11 mouse cellular contexts compared by ENCODE assay signal in genomic region chr10:75779206-75780174, GRCm38 (mm10). TPM values are rescaled to one million over a fixed set of nuclear protein-coding genes. Genes with fewer than 3 reads are reported as not detected.
A peak's percentile ranks its signal among the peaks of the same experiment; 100 is the strongest.
DNase-seq lines count a peak whose midpoint lies in the region; ATAC-seq and TF ChIP-seq lines count a peak whose summit lies in the region.
"Had no signal": no experiment of that assay in that cellular context is flagged by ENCODE, and none has a peak within 500 bp of the region (broad histone marks: within the 10 kb centered on the region; RNA-seq: fewer than 3 reads in every experiment).

No protein-coding gene starts in this region.

- H3K4me1 ChIP-seq in heart, adult 2 months (ENCODE audit: control insufficient read depth, insufficient read depth, low read length): peaks cover 2% of the 10 kb centered on the region; the same call in 1 of the 2 replicates
- peaks cover 6 to 30% of the 10 kb centered on the region in 2 experiments for H3K4me1 ChIP-seq in CH12.LX (ENCODE audit: control insufficient read depth in 1 of 2, insufficient read depth in 2 of 2)
- H3K4me1 ChIP-seq in kidney, adult 2 months (ENCODE audit: control insufficient read depth, insufficient read depth, low read length): no peaks in the 10 kb centered on the region; the same call in 1 of the 2 replicates
- peaks cover 4% of the 10 kb centered on the region; the same call in 1 of the 2 replicates for H3K4me1 ChIP-seq in liver, embryonic 15.5 days (replicated peaks)
- H3K4me1 ChIP-seq in midbrain, embryonic 16.5 days (ENCODE audit: control insufficient read depth, insufficient read depth, low read length): peaks cover 5% of the 10 kb centered on the region; the same call in 1 of the 2 replicates

- no peak overlapping the region for H3K9ac ChIP-seq in heart, adult 2 months (ENCODE audit: low read depth, low read length)
- peak overlapping the region; percentile 44 for H3K9ac ChIP-seq in CH12.LX (ENCODE audit: insufficient read depth, low read depth)
- no peak overlapping the region for H3K9ac ChIP-seq in liver, embryonic 15.5 days
- H3K9ac ChIP-seq in midbrain, embryonic 16.5 days (ENCODE audit: low read depth, low read length): no peak overlapping the region

- TF ChIP-seq CTCF in heart, adult 2 months (IDR thresholded peaks at IDR 0.05): no peak
- TF ChIP-seq CTCF in CH12.LX (conservative IDR thresholded peaks at IDR 0.05 in 1 of 2, IDR thresholded peaks at IDR 0.05 in 1 of 2; ENCODE audit: low read depth in 2 of 2, low read length in 2 of 2): no peak
- no peak for TF ChIP-seq CTCF in kidney, adult 2 months (conservative IDR thresholded peaks at IDR 0.05; ENCODE audit: insufficient read depth, insufficient read length, low read depth, low read length)

- H3K9me3 ChIP-seq in CH12.LX (replicated peaks; ENCODE audit: low read length): no peaks in the 10 kb centered on the region
- H3K9me3 ChIP-seq in liver, embryonic 15.5 days (replicated peaks): no peaks in the 10 kb centered on the region
- H3K9me3 ChIP-seq in midbrain, embryonic 16.5 days (replicated peaks; ENCODE audit: control insufficient read depth, low read length, poor library complexity, severe bottlenecking): 0 out of 2 replicates have a peak, but pooled peaks cover 2% of the 10 kb centered on the region

- in situ Hi-C loops in CH12.LX (cut with MboI; ENCODE audit: low pct_ligation_motif_present, low pct_unique_long_range_greater_than_20kb, low sequenced_read_pairs): loop anchor here (5.0 kb wide), 1 partner anchor 48 kb away; no protein-coding TSS in a partner anchor

- no peaks in the 10 kb centered on the region for H3K36me3 ChIP-seq in heart, adult 2 months (ENCODE audit: control insufficient read depth, insufficient read depth, low read length)
- H3K36me3 ChIP-seq in CH12.LX (replicated peaks in 1 of 2; ENCODE audit: control insufficient read depth in 1 of 2, insufficient read depth in 1 of 2, low read length in 1 of 2): peaks cover 9 to 35% of the 10 kb centered on the region in 2 experiments
- H3K36me3 ChIP-seq in kidney, adult 2 months (ENCODE audit: control insufficient read depth, insufficient read depth, low read length): no peaks in the 10 kb centered on the region
- 0 out of 2 replicates have a peak, but pooled peaks cover 2% of the 10 kb centered on the region for H3K36me3 ChIP-seq in liver, embryonic 15.5 days (replicated peaks)
- no peaks in the 10 kb centered on the region for H3K36me3 ChIP-seq in midbrain, embryonic 16.5 days (ENCODE audit: control insufficient read depth, insufficient read depth, low read length)

- 42% methylated on average over 15 of the region's 15 CpGs for WGBS in heart, adult 2 months
- WGBS in kidney, adult 2 months: 32% methylated on average over 15 of the region's 15 CpGs
- 32% methylated on average over 15 of the region's 15 CpGs for WGBS in liver, embryonic 15.5 days (ENCODE audit: insufficient replicate concordance)
- 37% methylated on average over 15 of the region's 15 CpGs for WGBS in midbrain, embryonic 16.5 days

- TF ChIP-seq EP300 in heart, adult 2 months (IDR thresholded peaks at IDR 0.05; ENCODE audit: insufficient read depth, low read depth, low read length): no peak
- TF ChIP-seq EP300 in CH12.LX (IDR thresholded peaks at IDR 0.05; ENCODE audit: low read length): no peak

- no peaks in the 10 kb centered on the region for H3K79me2 ChIP-seq in heart, adult 2 months (replicated peaks; ENCODE audit: control insufficient read depth, insufficient read depth, low read length)
- peaks cover 3% of the 10 kb centered on the region; the same call in 1 of the 2 replicates for H3K79me2 ChIP-seq in CH12.LX (replicated peaks; ENCODE audit: control insufficient read depth, extremely low read depth, insufficient read depth, poor library complexity, severe bottlenecking)

- dilution Hi-C loops in CH12.LX (cut with MboI; ENCODE audit: extremely low pct_ligation_motif_present, extremely low pct_unique_long_range_greater_than_20kb, low sequenced_read_pairs): no loop called here

- H3K27me3 ChIP-seq in heart, adult 2 months (ENCODE audit: control insufficient read depth, insufficient read depth, low read length): no peaks in the 10 kb centered on the region
- H3K27me3 ChIP-seq in CH12.LX (replicated peaks): no peaks in the 10 kb centered on the region
- H3K27me3 ChIP-seq in kidney, adult 2 months (replicated peaks; ENCODE audit: control insufficient read depth, insufficient read depth, low read length): no peaks in the 10 kb centered on the region
- peaks cover 70% of the 10 kb centered on the region for H3K27me3 ChIP-seq in liver, embryonic 15.5 days
- H3K27me3 ChIP-seq in midbrain, embryonic 16.5 days (ENCODE audit: control insufficient read depth, insufficient read depth, low read depth, low read length): peaks cover 38% of the 10 kb centered on the region

- no peak for TF ChIP-seq POLR2A in heart, adult 2 months (IDR thresholded peaks at IDR 0.05; ENCODE audit: insufficient read depth, low read depth, low read length)
- TF ChIP-seq POLR2A in CH12.LX (IDR thresholded peaks at IDR 0.05; ENCODE audit: low read depth, low read length): no peak; the same call in 1 of the 2 replicates
- TF ChIP-seq POLR2A in kidney, adult 2 months (IDR thresholded peaks at IDR 0.05; ENCODE audit: low read depth, low read length): no peak

- intact Hi-C loops in heart, adult 2 months (cut with DNase I): loop anchor here (5.0 kb wide), 1 partner anchor 53 kb away; no protein-coding TSS in a partner anchor
- intact Hi-C loops in left cerebral cortex, postnatal 36 days (cut with DNase I): no loop called here

- TF ChIP-seq RAD21 in CH12.LX (IDR thresholded peaks at IDR 0.05; ENCODE audit: low read depth, low read length): no peak

- ATAC-seq in liver, embryonic 15.5 days (ENCODE audit: insufficient read depth): no peak
- ATAC-seq in midbrain, embryonic 16.5 days: no peak

- H3K4me2 ChIP-seq in CH12.LX (ENCODE audit: insufficient read depth, low read depth, poor library complexity, severe bottlenecking): peak overlapping the region; percentile 94
- peak overlapping the region; percentile 58 for H3K4me2 ChIP-seq in liver, embryonic 15.5 days
- H3K4me2 ChIP-seq in midbrain, embryonic 16.5 days (ENCODE audit: low read length): no peak overlapping the region

- no peak overlapping the region for H3K4me3 ChIP-seq in heart, adult 2 months
- peak overlapping the region; percentile 74 to 92 (median 80) for H3K4me3 ChIP-seq in CH12.LX (replicated peaks in 1 of 3; ENCODE audit: low read depth in 2 of 3, low read length in 2 of 3, poor library complexity in 1 of 3)
- peak overlapping the region; percentile 71 for H3K4me3 ChIP-seq in kidney, adult 2 months (ENCODE audit: insufficient read depth, low read depth, low read length)
- H3K4me3 ChIP-seq in liver, embryonic 15.5 days (replicated peaks): peak overlapping the region; percentile 43; the same call in 1 of the 2 replicates
- no peak overlapping the region for H3K4me3 ChIP-seq in midbrain, embryonic 16.5 days (ENCODE audit: low read depth, low read length)

- peak; percentile 90 for DNase-seq in heart, adult 11 months
- DNase-seq in heart, adult 2 months: no peak
- no peak for DNase-seq in CH12.LX (ENCODE audit: extremely low read depth)
- peak; percentile 81 for DNase-seq in kidney, adult 2 months
- no peak for DNase-seq in left cerebral cortex, postnatal 36 days (ENCODE audit: low spot score in 2 of 2)
- DNase-seq in right cerebral cortex, postnatal 36 days (ENCODE audit: low spot score in 2 of 2): no peak

- no peak overlapping the region for H3K27ac ChIP-seq in heart, adult 2 months
- no peak overlapping the region for H3K27ac ChIP-seq in CH12.LX (ENCODE audit: insufficient read depth, low read depth)
- peak overlapping the region; percentile 92 for H3K27ac ChIP-seq in kidney, adult 2 months (ENCODE audit: insufficient read depth, low read depth, low read length)
- no peak overlapping the region for H3K27ac ChIP-seq in liver, embryonic 15.5 days (replicated peaks)
- H3K27ac ChIP-seq in midbrain, embryonic 16.5 days (ENCODE audit: low read length): no peak overlapping the region

RNA-seq across cellular contexts. Expression of gene Gm20441, which starts 1.3 kb away (rescaled TPM):
- not detected for total RNA-seq in heart, adult 2 months (2021)
- polyA plus RNA-seq in heart, adult 2 months (2012; rRNA removed): not detected in 2 replicates
- 0.42 and 0.68 TPM in 2 replicates for total RNA-seq in CH12.LX (2012; rRNA removed)
- total RNA-seq in CH12.LX (2014; rRNA removed): 0.55 TPM in 1 of 2 replicates, not detected in the other
- polyA plus RNA-seq in CH12.LX (2012; ENCODE audit: insufficient read length, low read depth): not detected in 2 replicates
- not detected in 2 replicates for polyA plus RNA-seq in kidney, adult 2 months (2012; rRNA removed)
- not detected in 2 replicates for polyA plus RNA-seq in liver, embryonic 15.5 days (2015; fragmentation: Nextera tagmentation; extraction: Ambion mirVana)
- total RNA-seq in left cerebral cortex, postnatal 36 days (2021): not detected
- polyA plus RNA-seq in midbrain, embryonic 16.5 days (2015; fragmentation: Nextera tagmentation; extraction: Ambion mirVana): not detected in 2 replicates
- polyA plus RNA-seq: C2C12; erythroblast, embryonic 14.5 days; neural tube, embryonic 11.5 days had no signal

RNA-seq across cellular contexts. Expression of gene Gstt3, which starts 1.7 kb away (rescaled TPM):
- 1 to 10 TPM; 2.9 to 5.7 TPM for total RNA-seq in heart, adult 2 months (2021)
- 7.1 and 9.0 TPM in 2 replicates for polyA plus RNA-seq in heart, adult 2 months (2012; rRNA removed)
- total RNA-seq in CH12.LX (2012; rRNA removed): 72.3 and 117 TPM in 2 replicates
- 109 and 110 TPM in 2 replicates for total RNA-seq in CH12.LX (2014; rRNA removed)
- polyA plus RNA-seq in CH12.LX (2012; ENCODE audit: insufficient read length, low read depth): 144 and 163 TPM in 2 replicates
- 97.4 and 108 TPM in 2 replicates for polyA plus RNA-seq in kidney, adult 2 months (2012; rRNA removed)
- 14.9 and 15.4 TPM in 2 replicates for polyA plus RNA-seq in liver, embryonic 15.5 days (2015; fragmentation: Nextera tagmentation; extraction: Ambion mirVana)
- 1 to 10 TPM in 1 of 2 experiments, under 1 TPM in 1; 0.91 to 2.0 TPM for total RNA-seq in left cerebral cortex, postnatal 36 days (2021)
- polyA plus RNA-seq in midbrain, embryonic 16.5 days (2015; fragmentation: Nextera tagmentation; extraction: Ambion mirVana): 0.53 and 1.4 TPM in 2 replicates
- polyA plus RNA-seq: erythroblast, embryonic 14.5 days had no signal

RNA-seq across cellular contexts. Expression of gene Ddt, which starts 6.3 kb away (rescaled TPM):
- total RNA-seq in heart, adult 2 months (2021): 100 to 1,000 TPM in 1 of 2 experiments, 10 to 100 TPM in 1; 89.2 to 110 TPM
- 90.1 and 116 TPM in 2 replicates for polyA plus RNA-seq in heart, adult 2 months (2012; rRNA removed)
- 229 and 390 TPM in 2 replicates for total RNA-seq in CH12.LX (2012; rRNA removed)
- total RNA-seq in CH12.LX (2014; rRNA removed): 766 and 869 TPM in 2 replicates
- polyA plus RNA-seq in CH12.LX (2012; ENCODE audit: insufficient read length, low read depth): 599 and 608 TPM in 2 replicates
- polyA plus RNA-seq in kidney, adult 2 months (2012; rRNA removed): 408 and 410 TPM in 2 replicates
- 185 and 204 TPM in 2 replicates for polyA plus RNA-seq in liver, embryonic 15.5 days (2015; fragmentation: Nextera tagmentation; extraction: Ambion mirVana)
- 10 to 100 TPM; 43.5 to 50.0 TPM for total RNA-seq in left cerebral cortex, postnatal 36 days (2021)
- 70.1 and 77.0 TPM in 2 replicates for polyA plus RNA-seq in midbrain, embryonic 16.5 days (2015; fragmentation: Nextera tagmentation; extraction: Ambion mirVana)

RNA-seq across cellular contexts. Expression of gene Cabin1, which starts 15.3 kb away (rescaled TPM):
- 10 to 100 TPM; 13.6 to 19.9 TPM for total RNA-seq in heart, adult 2 months (2021)
- polyA plus RNA-seq in heart, adult 2 months (2012; rRNA removed): 17.9 and 21.1 TPM in 2 replicates
- total RNA-seq in CH12.LX (2012; rRNA removed) (29.0 and 35.8 TPM in 2 replicates), CH12.LX (2014; rRNA removed) (11.8 and 12.0 TPM in 2 replicates)
- polyA plus RNA-seq in CH12.LX (2012; ENCODE audit: insufficient read length, low read depth): 38.9 and 46.0 TPM in 2 replicates
- 24.6 and 27.3 TPM in 2 replicates for polyA plus RNA-seq in kidney, adult 2 months (2012; rRNA removed)
- 14.3 and 14.7 TPM in 2 replicates for polyA plus RNA-seq in liver, embryonic 15.5 days (2015; fragmentation: Nextera tagmentation; extraction: Ambion mirVana)
- total RNA-seq in left cerebral cortex, postnatal 36 days (2021): 10 to 100 TPM; 66.4 to 85.5 TPM
- 32.7 and 36.1 TPM in 2 replicates for polyA plus RNA-seq in midbrain, embryonic 16.5 days (2015; fragmentation: Nextera tagmentation; extraction: Ambion mirVana)

RNA-seq across cellular contexts. Expression of gene Gstt1, which starts 18.9 kb away (rescaled TPM):
- total RNA-seq in heart, adult 2 months (2021): 10 to 100 TPM; 15.8 to 16.8 TPM
- 52.1 and 58.5 TPM in 2 replicates for polyA plus RNA-seq in heart, adult 2 months (2012; rRNA removed)
- total RNA-seq in CH12.LX (2012; rRNA removed) (50.9 and 58.1 TPM in 2 replicates), CH12.LX (2014; rRNA removed) (2.4 and 2.9 TPM in 2 replicates)
- 4.5 and 6.2 TPM in 2 replicates for polyA plus RNA-seq in CH12.LX (2012; ENCODE audit: insufficient read length, low read depth)
- 492 and 514 TPM in 2 replicates for polyA plus RNA-seq in kidney, adult 2 months (2012; rRNA removed)
- polyA plus RNA-seq in liver, embryonic 15.5 days (2015; fragmentation: Nextera tagmentation; extraction: Ambion mirVana): 108 and 151 TPM in 2 replicates
- total RNA-seq in left cerebral cortex, postnatal 36 days (2021): 10 to 100 TPM in 1 of 2 experiments, 1 to 10 TPM in 1; 6.2 to 11.4 TPM
- 18.7 and 20.3 TPM in 2 replicates for polyA plus RNA-seq in midbrain, embryonic 16.5 days (2015; fragmentation: Nextera tagmentation; extraction: Ambion mirVana)

Comparison
In these comparisons a context has a peak if more than half of its experiments do, and no peak if none do; other contexts are left out.
1. DNase-seq: peak in heart, adult 11 months (single experiment) and kidney, adult 2 months (single experiment); none in heart, adult 2 months (0 of 2), CH12.LX (single experiment), left cerebral cortex, postnatal 36 days (0 of 2) and right cerebral cortex, postnatal 36 days (0 of 2).
2. H3K4me3 ChIP-seq: peak in CH12.LX (3 of 3), kidney, adult 2 months (single experiment) and liver, embryonic 15.5 days (single experiment); none in heart, adult 2 months (single experiment) and midbrain, embryonic 16.5 days (single experiment).